Mouse (Mus musculus): ENCODE results near the gene Lrrc10.

DNA sequence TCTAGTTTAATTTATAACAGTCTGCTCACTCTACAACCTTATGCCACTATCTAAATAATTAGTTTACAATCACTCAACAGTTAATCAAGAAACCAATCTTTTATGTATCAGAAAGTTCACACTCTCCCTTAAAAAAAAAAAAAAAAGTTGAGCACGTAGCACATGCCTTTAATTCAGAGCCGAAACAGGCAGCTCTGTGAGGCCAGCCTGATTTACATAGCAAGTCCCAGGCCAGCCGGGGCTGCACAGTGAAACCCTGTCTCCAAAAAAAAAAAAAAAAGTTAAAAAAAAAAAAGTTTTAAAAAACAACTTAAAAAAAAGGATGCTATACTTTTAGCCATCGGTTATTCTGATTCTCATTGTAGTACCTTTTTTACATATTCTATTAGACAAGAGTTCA is 36.2 kb downstream of the Lrrc10 start:
- no peak for TF ChIP-seq CTCF (IDR thresholded peaks at IDR 0.05; ENCODE audit: low read depth, low read length)
- no peak for TF ChIP-seq POLR2A (IDR thresholded peaks at IDR 0.05; ENCODE audit: borderline replicate concordance, low read depth, low read length)

Measured in bone marrow macrophage, adult 2 months (primary cell).